Mouse (Mus musculus) olfactory bulb, adult 2 months (tissue): ENCODE measurements around the gene Rin3.

ENCODE experiments used
- CTCF ChIP-seq: fragments of 200-500 bp; IDR thresholded peaks from 2 replicates; pipeline ENCODE4 v1.5.1; 2012; ENCODE audit warnings: low read depth, mild to moderate bottlenecking, low read length, moderate library complexity; ENCODE audit not compliant: insufficient read depth
- POLR2A ChIP-seq: fragments of 200-500 bp; IDR thresholded peaks from 2 replicates; pipeline ENCODE4 v1.6.1; 2012; ENCODE audit warnings: mild to moderate bottlenecking, low read depth, low read length, moderate library complexity; ENCODE audit not compliant: insufficient read depth

DNA sequence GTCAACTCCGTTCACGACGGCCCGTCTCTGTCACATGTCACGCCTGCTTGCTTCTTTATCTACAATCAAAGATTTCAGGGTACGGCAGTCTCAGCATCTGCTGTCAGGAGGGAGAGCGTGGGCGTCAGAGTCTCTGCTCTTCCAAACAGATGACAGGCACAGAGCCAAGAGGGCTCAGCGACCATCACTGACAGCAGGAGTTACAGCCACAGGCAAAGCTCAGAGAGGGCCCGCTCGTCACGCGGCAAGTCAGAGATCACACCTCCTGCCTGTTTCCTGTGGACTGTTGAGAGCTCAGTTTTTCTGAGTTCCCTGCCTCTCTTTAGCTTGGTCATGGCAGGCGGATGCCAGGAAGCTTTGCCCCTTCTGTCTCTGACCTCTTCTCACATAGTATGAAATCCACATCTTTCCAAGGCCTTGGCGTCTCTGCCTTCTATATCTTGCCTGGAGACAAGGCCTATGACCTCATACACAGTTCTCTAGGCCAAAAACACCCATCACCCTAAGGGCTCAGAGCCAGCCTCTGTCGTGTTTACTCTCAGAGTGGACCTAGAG lies 25.7 kb downstream of the Rin3 start:
- TF ChIP-seq CTCF, result no peak
- TF ChIP-seq POLR2A, result no peak
